Mouse (Mus musculus) urinary bladder, postnatal 36 days (tissue): ENCODE measurements around the gene Tnfrsf26.

Experiments used
- DNase-seq, 2 experiments: peaks; one replicate each; pipeline ENCODE4 v3.0.0; 2022; ENCODE audit warnings: low spot score in 2 of 2, mixed read lengths in 1 of 2

The Tnfrsf26 gene

GRCm38 (mm10) chr7:143599428-143600230 lies 28.9 kb downstream of the Tnfrsf26 start, which contains the start of gene Cars:
TSS of gene Cars (minus strand) at chr7:143600090.
- DNase-seq, result peak; percentile 94

GRCm38 (mm10) chr7:143594865-143595264 lies 33.7 kb downstream of the Tnfrsf26 start:
- no peak for DNase-seq

- peak in 1 of 2 experiments; percentile 14 for DNase-seq
These were observed 36.3 kb downstream of the Tnfrsf26 start for GRCm38 (mm10) chr7:143592255-143592654.

- DNase-seq, result no peak
These were observed 40.5 kb downstream of the Tnfrsf26 start for GRCm38 (mm10) chr7:143588006-143588405.

- DNase-seq, result no peak
These were observed 40.9 kb downstream of the Tnfrsf26 start for GRCm38 (mm10) chr7:143587586-143587985.

GRCm38 (mm10) chr7:143583956-143584355 lies 44.6 kb downstream of the Tnfrsf26 start:
- peak; percentile 53 to 64 for DNase-seq

GRCm38 (mm10) chr7:143583025-143583424 lies 45.5 kb downstream of the Tnfrsf26 start:
- no peak for DNase-seq

- no peak for DNase-seq
These were observed 52.8 kb downstream of the Tnfrsf26 start for GRCm38 (mm10) chr7:143575751-143576150.

GRCm38 (mm10) chr7:143565648-143566039 lies 62.9 kb downstream of the Tnfrsf26 start:
- DNase-seq, result no peak

- no peak for DNase-seq
These were observed 63.4 kb downstream of the Tnfrsf26 start for GRCm38 (mm10) chr7:143565015-143565647.

GRCm38 (mm10) chr7:143563787-143564186 lies 64.7 kb downstream of the Tnfrsf26 start:
- no peak for DNase-seq
